Mouse (Mus musculus) lung, postnatal 0 days (tissue): Measurements from ENCODE around the gene Arhgap27. TPM values are rescaled to one million over a fixed set of nuclear protein-coding genes. Genes with fewer than 3 reads are reported as not detected.

Source experiments
- ATAC-seq: fragments of 200-750 bp; cut with Nextera tagmentation; 2 replicates; pipeline ENCODE4 v1.8.0; 2017; ENCODE audit warnings: moderate library complexity
- DNase-seq: peaks from one replicate; pipeline ENCODE4 v3.0.0-alpha.2; 2016; ENCODE audit warnings: low spot score
- H3K27ac ChIP-seq: fragments of 300-500 bp; sonication (generic); 2 replicates; pipeline ENCODE4 v1.5.1; 2014; ENCODE audit warnings: antibody characterized with exemption, mild to moderate bottlenecking, low read length, mixed read lengths
- H3K27me3 ChIP-seq: fragments of 300-500 bp; sonication (generic); replicated peaks from 2 replicates; pipeline ENCODE4 v1.6.1; 2014; ENCODE audit warnings: low read length, mixed read lengths; ENCODE audit not compliant: insufficient read depth
- H3K36me3 ChIP-seq: fragments of 300-500 bp; sonication (generic); 2 replicates; pipeline ENCODE4 v1.6.1; 2014; ENCODE audit warnings: low read length, mixed read lengths; ENCODE audit not compliant: insufficient read depth
- H3K4me1 ChIP-seq: fragments of 300-500 bp; sonication (generic); 2 replicates; pipeline ENCODE4 v1.6.1; 2014; ENCODE audit warnings: antibody characterized with exemption, low read depth, low read length, mixed read lengths; ENCODE audit not compliant: insufficient read depth
- H3K4me2 ChIP-seq: fragments of 300-500 bp; sonication (generic); replicated peaks from 2 replicates; pipeline ENCODE4 v1.6.1; 2014; ENCODE audit warnings: low read depth, mild to moderate bottlenecking, low read length, moderate library complexity, mixed read lengths
- H3K4me3 ChIP-seq: fragments of 300-500 bp; sonication (generic); 2 replicates; pipeline ENCODE4 v1.5.1; 2014; ENCODE audit warnings: low read depth, low read length
- H3K9ac ChIP-seq: fragments of 300-500 bp; sonication (generic); replicated peaks from 2 replicates; pipeline ENCODE4 v1.6.1; 2014; ENCODE audit warnings: low read depth, mild to moderate bottlenecking
- H3K9me3 ChIP-seq: fragments of 300-500 bp; sonication (generic); 2 replicates; pipeline ENCODE4 v1.6.1; 2016; ENCODE audit warnings: low read length, mixed read lengths
- CTCF ChIP-seq: IDR thresholded peaks from 2 replicates; pipeline ENCODE4 v1.5.1; 2016; ENCODE audit warnings: antibody characterized with exemption, mild to moderate bottlenecking
- EP300 ChIP-seq: IDR thresholded peaks from 2 replicates; pipeline ENCODE4 v1.6.1; 2016; ENCODE audit warnings: antibody characterized with exemption, mild to moderate bottlenecking, control low read depth
- WGBS: fragments of 180-500 bp; shearing (Covaris S2); extraction: QIAGEN DNeasy Blood & Tissue Kit; methylation state at CpG from one replicate; pipeline ENCODE4 v1.1.7; 2014; 5-methylcytosine and 5-hydroxymethylcytosine counted together
- polyA plus RNA-seq: library from polyadenylated mRNA; unstranded; fragments of >200 nt; fragmentation: Nextera tagmentation; extraction: Ambion mirVana; gene quantifications from 2 replicates; pipeline ENCODE4 v1.2.1, GENCODE M21; 2015

Gene Arhgap27
- polyA plus RNA-seq, 1 experiment from 2014 or later = 20.0 TPM

DNA sequence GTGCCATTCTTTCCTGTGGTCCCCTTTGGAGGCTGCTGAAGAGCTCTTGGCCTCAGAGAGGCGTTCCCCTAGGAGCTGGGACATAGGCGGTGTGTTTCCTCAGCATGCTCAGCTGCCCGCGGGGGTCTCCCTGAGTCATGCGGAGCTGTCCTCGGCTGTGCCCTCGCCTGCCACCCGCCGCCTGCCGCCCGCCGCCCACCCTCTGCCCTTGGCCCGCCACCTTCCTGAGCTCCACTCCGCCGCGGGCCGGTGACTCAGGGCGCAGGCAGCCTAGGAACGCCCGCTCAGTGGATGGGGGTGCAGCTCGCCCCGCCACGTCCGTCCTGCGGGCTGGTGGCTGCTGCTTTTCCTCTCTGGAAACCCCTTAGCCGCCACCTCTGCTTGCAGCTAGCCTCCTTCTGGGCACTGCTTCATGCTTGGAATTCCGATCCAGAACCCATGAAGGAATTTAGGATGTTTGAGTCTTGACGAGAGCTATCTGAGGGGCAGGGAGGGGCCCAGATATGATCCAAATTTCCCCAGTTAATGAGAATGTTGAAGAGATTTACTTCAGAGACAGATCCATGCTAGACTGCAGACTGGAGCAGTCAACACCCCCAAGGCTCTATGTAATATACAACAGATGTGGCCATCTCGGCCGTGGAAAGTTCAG, 51.4 kb downstream of the Arhgap27 start:
- Histone ChIP-seq H3K4me1 (peaks cover 6% of the 10 kb centered on the region; the same call in 1 of the 2 replicates), H3K4me2 (peak overlapping the region; percentile 63), H3K9me3 (no peaks in the 10 kb centered on the region), H3K27me3 (no peaks in the 10 kb centered on the region), H3K9ac (peak overlapping the region; percentile 23; the same call in 1 of the 2 replicates), H3K27ac (peak overlapping the region; percentile 76), H3K4me3 (peak overlapping the region; percentile 26), H3K36me3 (no peaks in the 10 kb centered on the region)
- 1% methylated on average over 29 of the region's 30 CpGs for WGBS
- no peak for TF ChIP-seq EP300
- DNase-seq = peak; percentile 88
- ATAC-seq = peak; percentile 96

DNA sequence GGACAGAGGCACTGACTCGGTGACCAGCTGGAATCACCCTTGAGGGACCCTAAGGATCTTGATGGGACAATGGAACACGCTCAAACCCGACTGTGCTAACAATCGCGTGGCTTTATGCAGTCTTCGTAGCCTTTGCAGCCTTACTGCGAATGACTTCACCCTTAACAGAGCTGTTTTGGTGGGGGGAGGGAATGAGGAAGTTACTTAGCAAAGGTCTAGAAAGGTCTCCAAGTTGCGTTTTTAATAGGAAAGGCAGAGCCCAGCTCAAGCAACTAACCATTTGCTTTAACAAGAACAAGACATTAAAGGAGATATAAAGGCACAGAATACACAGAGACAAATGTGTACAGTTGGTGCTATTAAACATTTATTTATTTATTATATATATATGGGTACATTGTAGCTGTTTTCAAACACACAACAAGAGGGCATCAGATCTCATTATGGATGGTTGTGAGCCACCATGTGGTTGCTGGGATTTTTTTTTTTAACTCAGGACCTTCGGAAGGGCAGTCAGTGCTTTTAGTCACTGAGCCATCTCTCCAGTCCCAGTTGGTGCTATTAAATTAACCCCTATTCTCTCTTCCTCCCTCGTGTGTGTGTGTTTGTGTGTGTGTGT, 53.4 kb downstream of the Arhgap27 start:
- Histone ChIP-seq H3K4me1 (peaks cover 6% of the 10 kb centered on the region; the same call in 1 of the 2 replicates), H3K9ac (no peak overlapping the region), H3K9me3 (no peaks in the 10 kb centered on the region), H3K4me2 (no peak overlapping the region), H3K36me3 (no peaks in the 10 kb centered on the region), H3K4me3 (no peak overlapping the region), H3K27me3 (no peaks in the 10 kb centered on the region), H3K27ac (no peak overlapping the region)
- 61% methylated on average over 10 of the region's 10 CpGs for WGBS
- TF ChIP-seq EP300 (no peak), CTCF (no peak)
- DNase-seq (no peak), ATAC-seq (no peak)

- Histone ChIP-seq H3K27me3 (no peaks in the 10 kb centered on the region), H3K4me1 (peaks cover 5% of the 10 kb centered on the region; the same call in 1 of the 2 replicates), H3K9ac (no peak overlapping the region), H3K9me3 (no peaks in the 10 kb centered on the region), H3K36me3 (no peaks in the 10 kb centered on the region), H3K4me2 (no peak overlapping the region), H3K27ac (no peak overlapping the region), H3K4me3 (no peak overlapping the region)
- WGBS = 36% methylated on average over 8 of the region's 8 CpGs
- TF ChIP-seq EP300 (no peak), CTCF (no peak)
- ATAC-seq (no peak), DNase-seq (peak; percentile 46)
These were observed 55.6 kb downstream of the Arhgap27 start for GRCm38 (mm10) chr11:103307910-103308309.

DNA sequence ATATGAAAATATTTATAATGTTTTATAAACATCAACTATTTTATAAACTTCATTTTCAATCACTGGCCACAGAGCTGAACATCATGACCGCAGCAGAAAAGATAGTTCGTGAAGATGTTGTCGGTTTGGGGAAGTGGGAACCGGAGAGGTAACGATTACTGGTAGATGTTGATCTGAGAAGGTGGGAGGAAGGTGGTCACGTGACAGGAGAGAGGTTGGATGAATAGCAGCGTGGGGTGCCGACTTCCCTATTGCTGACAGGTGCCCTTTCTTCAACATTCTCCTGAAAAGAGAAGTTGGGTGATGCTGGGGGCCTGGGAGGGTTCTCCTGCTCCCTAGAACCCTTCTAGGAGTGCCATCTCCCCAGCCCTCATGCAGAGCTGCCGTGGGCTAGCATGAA, 59.0 kb downstream of the Arhgap27 start:
- Histone ChIP-seq H3K36me3 (no peaks in the 10 kb centered on the region), H3K27me3 (no peaks in the 10 kb centered on the region), H3K9me3 (no peaks in the 10 kb centered on the region), H3K4me3 (no peak overlapping the region), H3K9ac (no peak overlapping the region), H3K4me2 (no peak overlapping the region), H3K27ac (no peak overlapping the region), H3K4me1 (no peaks in the 10 kb centered on the region)
- no peak for TF ChIP-seq EP300
- TF ChIP-seq CTCF = no peak
- DNase-seq (no peak), ATAC-seq (no peak)
- WGBS = 77% methylated on average over 9 of the region's 9 CpGs

- Histone ChIP-seq H3K27ac (no peak overlapping the region), H3K27me3 (no peaks in the 10 kb centered on the region), H3K9ac (no peak overlapping the region), H3K9me3 (no peaks in the 10 kb centered on the region), H3K36me3 (no peaks in the 10 kb centered on the region), H3K4me1 (peaks cover 14% of the 10 kb centered on the region; the same call in 1 of the 2 replicates), H3K4me3 (no peak overlapping the region), H3K4me2 (no peak overlapping the region)
- 85% methylated on average over 7 of the region's 7 CpGs for WGBS
- DNase-seq = no peak
- ATAC-seq = no peak
- TF ChIP-seq CTCF = no peak
- no peak for TF ChIP-seq EP300
These were observed 68.7 kb downstream of the Arhgap27 start for GRCm38 (mm10) chr11:103294772-103295171.

DNA sequence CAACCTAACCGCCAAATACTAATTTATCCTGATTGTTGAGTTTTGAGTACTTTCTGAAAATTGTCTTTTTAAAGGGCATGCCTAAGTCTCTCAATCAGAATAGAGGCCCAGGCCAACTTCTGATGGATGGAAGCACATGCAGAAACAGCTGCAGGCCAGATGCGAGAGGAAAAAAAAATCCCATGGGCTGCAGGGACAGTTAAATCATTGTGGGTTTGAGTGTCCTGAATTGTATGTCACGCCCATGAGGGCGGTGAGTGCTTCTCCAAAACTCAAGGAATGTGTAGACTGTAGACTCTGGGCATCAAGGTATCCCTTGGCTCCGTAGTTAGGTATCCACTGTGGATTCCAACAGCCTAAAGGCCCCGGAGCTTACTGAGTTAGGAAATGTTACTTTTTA, 69.4 kb downstream of the Arhgap27 start:
- WGBS = 57% methylated on average over 6 of the region's 6 CpGs
- H3K36me3 ChIP-seq = no peaks in the 10 kb centered on the region
- no peak overlapping the region for H3K9ac ChIP-seq
- TF ChIP-seq EP300 (no peak), CTCF (no peak)
- H3K9me3 ChIP-seq = no peaks in the 10 kb centered on the region
- no peak overlapping the region for H3K27ac ChIP-seq
- H3K4me3 ChIP-seq = no peak overlapping the region
- DNase-seq = no peak
- peaks cover 14% of the 10 kb centered on the region; the same call in 1 of the 2 replicates for H3K4me1 ChIP-seq
- ATAC-seq = no peak
- H3K4me2 ChIP-seq = no peak overlapping the region
- H3K27me3 ChIP-seq = no peaks in the 10 kb centered on the region
